Mouse (Mus musculus) neural tube, embryonic 15.5 days (tissue): Measurements from ENCODE around the gene Trim30a. TPM values are rescaled to one million over a fixed set of nuclear protein-coding genes. Genes with fewer than 3 reads are reported as not detected.
"Not testable (repeated sequence)": the region's sequence is repeated elsewhere in the genome, so short reads cannot be mapped to it uniquely, and the experiment has no call there.

ENCODE experiments used
- ATAC-seq: fragments of 200-750 bp; cut with Nextera tagmentation; 2 replicates; pipeline ENCODE4 v1.8.0; 2017; ENCODE audit warnings: mild to moderate bottlenecking, moderate TSS enrichment, moderate library complexity; ENCODE audit not compliant: low FRiP score
- H3K27ac ChIP-seq: fragments of 300-500 bp; sonication (generic); replicated peaks from 2 replicates; pipeline ENCODE4 v1.5.1; 2015; ENCODE audit warnings: mild to moderate bottlenecking, inconsistent platforms
- H3K27me3 ChIP-seq: fragments of 300-500 bp; sonication (generic); replicated peaks from 2 replicates; pipeline ENCODE4 v1.6.1; 2015; ENCODE audit warnings: inconsistent platforms
- H3K36me3 ChIP-seq: fragments of 300-500 bp; sonication (generic); 2 replicates; pipeline ENCODE4 v1.6.1; 2015; ENCODE audit warnings: inconsistent platforms
- H3K4me1 ChIP-seq: fragments of 300-500 bp; sonication (generic); 2 replicates; pipeline ENCODE4 v1.6.1; 2015; ENCODE audit warnings: inconsistent platforms
- H3K4me2 ChIP-seq: fragments of 300-500 bp; sonication (generic); 2 replicates; pipeline ENCODE4 v1.6.1; 2015; ENCODE audit warnings: inconsistent platforms, mild to moderate bottlenecking, moderate library complexity
- H3K4me3 ChIP-seq: fragments of 300-500 bp; sonication (generic); replicated peaks from 2 replicates; pipeline ENCODE4 v1.5.1; 2015; ENCODE audit warnings: mild to moderate bottlenecking, inconsistent platforms
- H3K9ac ChIP-seq: fragments of 300-500 bp; sonication (generic); replicated peaks from 2 replicates; pipeline ENCODE4 v1.6.1; 2015; ENCODE audit warnings: mild to moderate bottlenecking, inconsistent platforms
- H3K9me3 ChIP-seq: fragments of 300-500 bp; sonication (generic); replicated peaks from 2 replicates; pipeline ENCODE4 v1.6.1; 2016; ENCODE audit warnings: inconsistent platforms
- WGBS: fragments of 180-500 bp; shearing (Covaris S2); methylation state at CpG from one replicate; pipeline ENCODE4 v1.1.7; 2015; ENCODE audit warnings: mixed read lengths; 5-methylcytosine and 5-hydroxymethylcytosine counted together
- polyA plus RNA-seq: library from polyadenylated mRNA; unstranded; fragments of >200 nt; fragmentation: Nextera tagmentation; extraction: Ambion mirVana; gene quantifications from 2 replicates; pipeline ENCODE4 v1.2.1, GENCODE M21; 2015

Trim30a gene
- 0.77 and 2.8 TPM in 2 replicates for polyA plus RNA-seq

DNA sequence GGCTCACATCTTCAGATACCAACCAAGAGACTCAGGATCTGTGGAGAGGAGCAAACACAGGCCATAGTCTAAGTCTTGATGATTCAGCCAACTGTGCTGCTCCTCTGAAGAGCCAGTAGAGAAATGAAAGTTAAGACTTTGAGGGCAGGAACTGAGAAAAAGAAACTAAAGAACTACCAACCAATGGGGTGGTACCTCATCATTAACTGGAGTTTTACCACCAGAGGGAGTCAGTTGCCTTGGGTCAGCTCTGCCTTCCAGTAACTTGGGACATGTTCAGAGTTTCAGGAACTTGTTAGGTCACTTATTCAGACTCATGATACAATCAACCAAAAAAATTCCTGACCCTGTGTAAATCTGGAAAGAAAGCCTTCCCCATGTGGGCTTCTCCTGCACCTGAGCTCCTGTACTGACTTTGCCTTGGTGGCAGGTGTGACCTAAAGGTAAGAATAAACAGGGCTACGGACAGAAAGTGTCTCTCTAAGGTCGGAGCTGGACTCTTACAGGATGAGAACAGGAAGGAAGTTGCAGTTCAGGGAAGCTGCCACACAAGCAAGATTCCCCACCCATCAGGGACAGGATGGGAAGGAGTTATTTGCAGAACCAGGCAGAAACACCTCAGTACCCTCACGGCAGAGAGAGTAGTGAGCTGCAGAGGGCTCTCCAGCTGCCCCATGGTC lies at the start of gene Trim30a:
TSS of gene Trim30a (minus strand) at position 129 of the 680 bp plus-strand sequence.
- WGBS: 72% methylated on average over 3 of the region's 3 CpGs
- no peak for ATAC-seq

GRCm38 (mm10) chr7:104507421-104508065 lies 42.5 kb upstream of the Trim30a start, which contains the start of gene Trim30d:
Trim30d (minus strand) TSS chr7:104507849.
- ATAC-seq, H3K36me3 ChIP-seq, H3K4me3 ChIP-seq, H3K4me1 ChIP-seq, H3K4me2 ChIP-seq, H3K27ac ChIP-seq, H3K9ac ChIP-seq, H3K9me3 ChIP-seq, H3K27me3 ChIP-seq: not testable (repeated sequence)

More for the DNA sequence above, at the start of gene Trim30a:
- no peak within 1 kb of the TSS for H3K27ac ChIP-seq
- H3K9ac ChIP-seq: no peak within 1 kb of the TSS
- H3K27me3 ChIP-seq: no peaks in the 10 kb centered on the region
- H3K4me2 ChIP-seq: no peak within 1 kb of the TSS
- no peak within 1 kb of the TSS for H3K4me3 ChIP-seq
- H3K4me1 ChIP-seq: no peaks in the 10 kb centered on the region
- no peaks in the 10 kb centered on the region for H3K9me3 ChIP-seq
- no peaks in the 10 kb centered on the region for H3K36me3 ChIP-seq

DNA sequence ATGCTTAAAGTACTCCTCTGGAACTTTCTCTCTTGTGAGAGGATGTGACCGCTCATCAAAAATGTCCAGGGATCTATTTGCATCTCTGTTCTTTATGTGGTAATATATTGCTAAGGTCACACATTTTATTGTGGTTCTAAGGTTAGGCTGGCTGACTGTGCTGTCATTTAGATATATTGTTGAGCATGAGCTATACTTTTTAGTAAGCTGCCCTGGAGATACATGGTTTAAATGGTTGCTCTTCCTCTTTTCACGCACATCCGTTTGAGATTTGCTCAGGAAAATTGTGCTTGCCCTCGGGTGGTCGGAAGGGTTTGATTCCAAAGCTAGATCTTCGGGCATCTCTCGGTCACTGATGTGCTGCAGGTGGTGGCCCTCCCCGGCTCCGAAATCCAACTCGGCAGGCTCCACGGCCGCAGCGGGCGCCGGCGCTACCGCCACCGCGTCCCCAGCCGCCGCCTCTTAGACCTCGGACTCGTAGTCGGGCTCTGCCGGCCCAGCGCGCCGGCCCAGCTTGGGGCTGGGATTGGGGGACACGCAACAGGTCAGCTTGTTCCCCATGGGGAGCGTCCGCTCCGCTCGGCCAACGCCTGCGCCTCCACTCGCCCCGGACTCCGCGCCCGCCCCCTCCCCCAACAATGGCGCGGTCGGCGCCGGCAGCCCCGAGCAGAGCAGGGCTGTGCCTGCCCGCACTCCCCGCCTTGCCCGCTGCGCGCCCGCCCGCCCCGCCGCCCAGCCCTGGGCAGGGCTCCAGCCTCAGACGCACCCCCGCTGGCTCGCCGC lies 36.8 kb upstream of the Trim30a start:
- no peaks in the 10 kb centered on the region for H3K9me3 ChIP-seq
- peak overlapping the region; percentile 52 for H3K4me3 ChIP-seq
- H3K4me2 ChIP-seq: peak overlapping the region; percentile 66
- peak; percentile 94 for ATAC-seq
- H3K4me1 ChIP-seq: no peaks in the 10 kb centered on the region
- H3K27ac ChIP-seq: no peak overlapping the region
- 3% methylated on average over 46 of the region's 59 CpGs for WGBS
- H3K9ac ChIP-seq: peak overlapping the region; percentile 38
- H3K36me3 ChIP-seq: no peaks in the 10 kb centered on the region
- H3K27me3 ChIP-seq: no peaks in the 10 kb centered on the region

DNA sequence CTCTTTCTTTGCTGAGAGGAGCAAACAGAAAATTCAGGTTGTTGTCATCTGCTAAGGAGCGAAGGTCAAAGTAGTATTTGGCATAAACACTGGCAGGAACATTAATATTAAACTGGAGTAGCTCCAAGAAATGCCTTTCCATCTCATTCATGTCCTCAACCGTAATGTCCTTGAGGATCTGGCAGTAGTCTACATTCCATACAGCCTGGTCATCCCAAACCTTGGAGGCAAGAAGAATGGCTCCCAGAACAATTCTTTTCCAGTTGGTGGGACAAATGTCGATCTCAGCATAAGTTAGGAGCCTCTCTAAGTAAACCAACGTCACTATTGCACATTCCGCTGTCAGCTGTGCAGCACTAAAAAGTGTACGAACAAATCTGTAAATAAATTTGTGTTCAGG lies 36.2 kb upstream of the Trim30a start:
- not testable (repeated sequence) for H3K9me3 ChIP-seq, H3K27me3 ChIP-seq, H3K27ac ChIP-seq, H3K36me3 ChIP-seq, H3K4me3 ChIP-seq, H3K4me2 ChIP-seq, H3K9ac ChIP-seq, ATAC-seq, H3K4me1 ChIP-seq
- WGBS: 59% methylated on average over 6 of the region's 6 CpGs

DNA sequence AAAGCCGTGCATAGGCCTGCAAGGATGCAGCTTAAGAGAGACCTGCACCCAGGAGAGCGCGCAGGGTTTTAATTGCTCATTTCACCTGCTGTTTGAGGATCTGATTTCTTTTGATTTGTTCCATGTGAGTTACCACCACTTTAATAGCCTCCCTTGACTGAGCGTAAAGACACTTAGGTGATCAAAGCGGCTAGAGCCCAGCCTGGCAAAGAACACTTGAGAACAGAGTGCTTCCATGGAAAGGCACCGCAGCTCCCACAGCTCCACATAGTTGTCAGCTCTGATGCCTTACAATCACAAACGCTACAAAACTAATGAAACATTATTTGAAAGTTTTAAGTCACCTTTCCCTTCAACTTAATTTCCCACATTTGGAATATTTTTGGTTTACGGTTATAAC lies 34.5 kb upstream of the Trim30a start:
- peak; percentile 63; the same call in 1 of the 2 replicates for ATAC-seq
- WGBS: 52% methylated on average over 8 of the region's 8 CpGs
- H3K27ac ChIP-seq, H3K4me3 ChIP-seq, H3K4me1 ChIP-seq, H3K4me2 ChIP-seq, H3K9me3 ChIP-seq, H3K9ac ChIP-seq, H3K27me3 ChIP-seq, H3K36me3 ChIP-seq: not testable (repeated sequence)

- Histone ChIP-seq H3K27ac (no peak overlapping the region), H3K9me3 (no peaks in the 10 kb centered on the region), H3K9ac (no peak overlapping the region), H3K4me3 (no peak overlapping the region), H3K36me3 (no peaks in the 10 kb centered on the region), H3K4me1 (no peaks in the 10 kb centered on the region), H3K4me2 (no peak overlapping the region), H3K27me3 (no peaks in the 10 kb centered on the region)
- WGBS: 75% methylated on average over 2 of the region's 2 CpGs
- no peak for ATAC-seq
These were observed 18.9 kb downstream of the Trim30a start for GRCm38 (mm10) chr7:104445961-104446645.

DNA sequence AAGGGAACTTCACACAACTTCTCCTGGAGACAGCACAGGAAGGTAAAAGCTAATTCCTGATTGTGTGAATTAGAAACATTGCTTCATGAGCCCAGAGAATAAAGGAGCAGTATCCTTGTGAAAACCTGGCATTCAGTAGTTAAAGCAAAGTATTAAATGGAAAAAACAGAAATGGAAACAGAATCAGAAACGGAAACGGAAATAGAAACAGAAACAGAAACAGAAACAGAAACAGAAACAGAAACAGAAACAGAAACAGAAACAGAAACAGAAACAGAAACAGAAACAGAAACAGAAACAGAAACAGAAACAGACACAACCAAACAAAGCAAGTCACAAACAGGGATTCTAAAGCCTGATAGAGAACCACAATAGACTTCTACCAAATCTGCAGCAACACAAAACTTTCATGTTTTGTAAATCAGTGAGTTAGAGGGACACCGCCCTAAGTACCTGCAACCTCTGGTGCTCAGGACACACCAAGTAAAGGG lies 60.5 kb downstream of the Trim30a start:
- WGBS: 95% methylated on average over 3 of the region's 3 CpGs
- ATAC-seq: no peak

DNA sequence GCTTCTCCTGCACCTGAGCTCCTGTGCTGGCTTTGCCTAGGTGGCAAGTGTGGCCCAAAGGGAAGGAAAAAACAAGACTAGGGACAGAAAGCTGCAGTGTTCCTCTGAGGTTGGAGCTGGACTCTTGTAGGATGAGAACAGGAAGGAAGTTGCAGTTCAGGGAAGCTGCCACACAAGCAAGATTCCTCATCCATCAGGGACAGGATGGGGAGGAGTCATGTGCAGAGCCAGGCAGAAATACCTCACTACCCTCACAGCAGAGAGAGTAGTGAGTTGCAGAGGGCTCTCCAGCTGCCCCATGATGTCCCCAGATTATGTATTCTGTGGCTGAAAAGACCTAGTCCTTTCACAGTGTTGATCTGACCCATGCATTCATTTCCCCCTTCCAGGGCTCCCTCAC lies 63.9 kb downstream of the Trim30a start:
- Histone ChIP-seq H3K4me1 (no peaks in the 10 kb centered on the region), H3K27me3 (no peaks in the 10 kb centered on the region), H3K27ac (no peak overlapping the region), H3K9ac (no peak overlapping the region), H3K4me2 (no peak overlapping the region), H3K4me3 (no peak overlapping the region), H3K36me3 (no peaks in the 10 kb centered on the region), H3K9me3 (no peaks in the 10 kb centered on the region)
- no peak for ATAC-seq

More for the DNA sequence above, 60.5 kb downstream of the Trim30a start:
- Histone ChIP-seq H3K4me2 (no peak overlapping the region), H3K36me3 (no peaks in the 10 kb centered on the region), H3K4me3 (no peak overlapping the region), H3K4me1 (no peaks in the 10 kb centered on the region), H3K9me3 (no peaks in the 10 kb centered on the region), H3K27ac (no peak overlapping the region), H3K9ac (no peak overlapping the region), H3K27me3 (no peaks in the 10 kb centered on the region)

- H3K36me3 ChIP-seq: no peaks in the 10 kb centered on the region
- no peaks in the 10 kb centered on the region for H3K9me3 ChIP-seq
- WGBS: 86% methylated on average over 1 of the region's 1 CpGs
These were observed 64.3 kb downstream of the Trim30a start, which contains the start of gene Trim30c for GRCm38 (mm10) chr7:104400698-104401097. Trim30c (minus strand) TSS chr7:104400837.

DNA sequence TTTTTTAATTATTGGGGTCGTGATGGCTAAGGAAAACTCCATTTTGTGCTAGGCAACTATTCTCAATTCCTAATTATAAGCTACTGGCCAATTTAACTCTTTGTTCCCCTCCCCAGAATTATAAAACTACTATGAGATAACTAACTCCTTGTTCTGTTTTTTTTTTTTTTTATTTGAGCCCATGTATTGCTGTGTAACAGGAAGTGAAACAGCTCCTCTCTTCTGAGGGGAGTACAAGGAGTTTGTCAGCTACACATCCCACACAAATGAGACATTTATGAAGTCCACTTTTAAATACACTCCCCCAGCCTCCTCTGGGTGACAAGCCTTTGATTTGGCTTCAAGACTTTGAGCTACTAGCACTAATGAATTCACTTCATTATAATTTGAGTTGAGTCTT lies 66.5 kb downstream of the Trim30a start:
- Histone ChIP-seq H3K27ac (no peak overlapping the region), H3K27me3 (no peaks in the 10 kb centered on the region), H3K4me1 (no peaks in the 10 kb centered on the region), H3K9ac (no peak overlapping the region), H3K4me3 (no peak overlapping the region), H3K36me3 (no peaks in the 10 kb centered on the region), H3K4me2 (no peak overlapping the region), H3K9me3 (no peaks in the 10 kb centered on the region)
- ATAC-seq: no peak
- WGBS: 74% methylated on average over 1 of the region's 1 CpGs

More at GRCm38 (mm10) chr7:104400698-104401097, 64.3 kb downstream of the Trim30a start, which contains the start of gene Trim30c:
- H3K4me1 ChIP-seq: no peaks in the 10 kb centered on the region
- H3K4me3 ChIP-seq: no peak within 1 kb of the TSS
- no peak within 1 kb of the TSS for H3K9ac ChIP-seq
- no peaks in the 10 kb centered on the region for H3K27me3 ChIP-seq
- H3K27ac ChIP-seq: no peak within 1 kb of the TSS
- no peak for ATAC-seq
- H3K4me2 ChIP-seq: no peak within 1 kb of the TSS

DNA sequence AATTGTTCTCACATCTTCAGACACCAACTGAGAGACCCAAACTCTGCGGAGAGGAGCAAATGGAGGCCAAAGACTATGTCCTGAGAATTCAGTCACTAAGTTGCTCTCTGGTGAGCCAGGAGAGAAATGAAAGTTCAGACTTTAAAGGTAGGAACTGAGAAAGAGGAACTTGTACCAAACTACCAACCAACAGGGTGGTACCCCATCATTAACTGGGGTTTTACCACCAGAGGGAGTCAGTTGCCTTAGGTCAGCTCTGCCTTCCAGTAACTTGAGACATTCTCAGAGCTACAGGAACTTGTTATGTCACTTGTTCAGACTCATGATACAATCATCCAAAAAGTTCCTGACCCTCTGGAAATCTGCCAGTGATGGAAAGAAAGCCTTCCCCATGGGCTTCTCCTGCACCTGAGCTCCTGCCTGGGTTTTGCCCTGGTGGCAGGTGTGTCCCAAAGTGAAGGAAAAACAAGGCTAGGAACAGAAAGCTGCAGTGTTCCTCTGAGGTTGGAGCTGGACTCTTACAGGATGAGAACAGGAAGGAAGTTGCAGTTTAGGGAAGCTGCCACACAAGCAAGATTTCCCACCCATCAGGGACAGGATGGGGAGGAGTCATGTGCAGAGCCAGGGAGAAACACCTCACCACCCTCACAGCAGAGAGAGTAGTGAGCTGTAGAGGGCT lies 95.1 kb downstream of the Trim30a start, which contains the start of gene Trim30b:
TSS of gene Trim30b (minus strand) at position 149 of the 679 bp plus-strand sequence.
- H3K4me1 ChIP-seq: no peaks in the 10 kb centered on the region
- H3K4me3 ChIP-seq: no peak within 1 kb of the TSS
- H3K27me3 ChIP-seq: no peaks in the 10 kb centered on the region
- no peak for ATAC-seq
- 64% methylated on average over 1 of the region's 1 CpGs for WGBS
- no peak within 1 kb of the TSS for H3K4me2 ChIP-seq
- no peaks in the 10 kb centered on the region for H3K9me3 ChIP-seq
- H3K36me3 ChIP-seq: no peaks in the 10 kb centered on the region
- H3K9ac ChIP-seq: no peak within 1 kb of the TSS
- no peak within 1 kb of the TSS for H3K27ac ChIP-seq
